Mouse (Mus musculus) hindbrain, embryonic 10.5 days (tissue): ENCODE results near the gene B3galt6. TPM values are rescaled to one million over a fixed set of nuclear protein-coding genes. Genes with fewer than 3 reads are reported as not detected.
A peak's percentile ranks its signal among the peaks of the same experiment; 100 is the strongest.

Experiments used
- DNase-seq: peaks from one replicate; pipeline ENCODE4 v3.0.0-alpha.2; 2017; ENCODE audit warnings: low spot score
- H3K27ac ChIP-seq: fragments of 300-500 bp; sonication (generic); 2 replicates; pipeline ENCODE4 v1.5.1; 2016; ENCODE audit warnings: mild to moderate bottlenecking, moderate library complexity
- H3K27me3 ChIP-seq: fragments of 300-500 bp; sonication (generic); 2 replicates; pipeline ENCODE4 v1.6.1; 2016; ENCODE audit warnings: mild to moderate bottlenecking; ENCODE audit not compliant: poor library complexity, insufficient read depth, severe bottlenecking
- H3K36me3 ChIP-seq: fragments of 300-500 bp; sonication (generic); 2 replicates; pipeline ENCODE4 v1.6.1; 2016; ENCODE audit warnings: mild to moderate bottlenecking, moderate library complexity
- H3K4me1 ChIP-seq: fragments of 300-500 bp; sonication (generic); replicated peaks from 2 replicates; pipeline ENCODE4 v1.6.1; 2016; ENCODE audit warnings: mild to moderate bottlenecking
- H3K4me3 ChIP-seq: fragments of 300-500 bp; sonication (generic); 2 replicates; pipeline ENCODE4 v1.5.1; 2016; ENCODE audit warnings: mild to moderate bottlenecking, moderate library complexity
- H3K9me3 ChIP-seq: fragments of 300-500 bp; sonication (generic); 2 replicates; pipeline ENCODE4 v1.6.1; 2016; ENCODE audit warnings: mild to moderate bottlenecking, moderate library complexity
- WGBS: fragments of 180-500 bp; shearing (Covaris S2); methylation state at CpG from one replicate; pipeline ENCODE4 v1.1.7; 2016; 5-methylcytosine and 5-hydroxymethylcytosine counted together
- polyA plus RNA-seq: library from polyadenylated mRNA; unstranded; fragments of >200 nt; fragmentation: Nextera tagmentation; extraction: Ambion mirVana; gene quantifications from 2 replicates; pipeline ENCODE4 v1.2.1, GENCODE M21; 2016

Gene B3galt6
- polyA plus RNA-seq, 1 experiment from 2014 or later, result 17.2 TPM

DNA sequence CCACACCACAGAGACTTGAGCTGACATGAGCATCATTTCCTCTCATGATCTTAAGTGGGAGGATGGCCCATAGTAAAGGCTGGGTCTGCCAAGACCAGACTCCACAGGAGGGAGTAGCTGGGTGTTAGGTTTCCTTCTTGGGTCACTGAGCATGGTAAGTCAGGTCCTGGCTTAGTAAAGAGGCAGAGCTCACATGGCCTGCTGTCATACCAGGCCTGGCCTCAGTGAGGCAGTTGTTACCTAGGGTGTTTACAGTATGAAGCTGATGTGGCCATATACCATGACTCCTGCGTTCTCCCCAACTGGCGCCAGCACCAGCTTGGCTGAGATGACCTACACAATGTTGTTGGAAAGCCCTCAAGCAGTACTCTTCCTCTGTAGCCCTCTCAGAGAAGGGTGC lies 19.2 kb downstream of the B3galt6 start:
- peaks cover 15% of the 10 kb centered on the region for H3K4me1 ChIP-seq
- no peak overlapping the region for H3K4me3 ChIP-seq
- no peaks in the 10 kb centered on the region for H3K27me3 ChIP-seq
- H3K9me3 ChIP-seq, result peaks cover 8% of the 10 kb centered on the region
- no peak for DNase-seq
- 79% methylated on average over 2 of the region's 2 CpGs for WGBS
- H3K27ac ChIP-seq, result peak overlapping the region; percentile 67
- no peaks in the 10 kb centered on the region for H3K36me3 ChIP-seq

DNA sequence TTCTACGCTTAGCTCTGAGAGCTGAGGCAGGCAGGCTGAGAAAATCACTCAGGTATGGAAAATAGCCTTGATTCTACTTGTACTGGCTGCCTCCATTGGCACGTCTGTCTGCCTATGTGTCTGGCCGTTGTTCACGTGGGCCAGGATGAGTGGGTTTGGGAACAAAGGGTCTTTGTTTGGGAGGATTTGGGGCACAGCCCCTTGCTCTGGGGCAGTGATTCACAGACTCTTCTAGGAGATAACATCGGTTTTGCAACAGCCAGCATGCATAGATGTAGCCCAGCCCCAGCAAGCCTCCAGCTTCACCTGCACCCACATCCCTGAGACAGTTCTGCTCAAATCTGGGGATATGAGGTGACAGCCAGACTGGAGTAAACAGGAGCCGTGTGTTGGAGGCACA lies 19.8 kb downstream of the B3galt6 start:
- H3K4me3 ChIP-seq, result no peak overlapping the region
- 59% methylated on average over 6 of the region's 6 CpGs for WGBS
- H3K9me3 ChIP-seq, result peaks cover 8% of the 10 kb centered on the region
- H3K36me3 ChIP-seq, result no peaks in the 10 kb centered on the region
- peak overlapping the region; percentile 67 for H3K27ac ChIP-seq
- H3K27me3 ChIP-seq, result no peaks in the 10 kb centered on the region
- no peak for DNase-seq
- H3K4me1 ChIP-seq, result peaks cover 15% of the 10 kb centered on the region

DNA sequence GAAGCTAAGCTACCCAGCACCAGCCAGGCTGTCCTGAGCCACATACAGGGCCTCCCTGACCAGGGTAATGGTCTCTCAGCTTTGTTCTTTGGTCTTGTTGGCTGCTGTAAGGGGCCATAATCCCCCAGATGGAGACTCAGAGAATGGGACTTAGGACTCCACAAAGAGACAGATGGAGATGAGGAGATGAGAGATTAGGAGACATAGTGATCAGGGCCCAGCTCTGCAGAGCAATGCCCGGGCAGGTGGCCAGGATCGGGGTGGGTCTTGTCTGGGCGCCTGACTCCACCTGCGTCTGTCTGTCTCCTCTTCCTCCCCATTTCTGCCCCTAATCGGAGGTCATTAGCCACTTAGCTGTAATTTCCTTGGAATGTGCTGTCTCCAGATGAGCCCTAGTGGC lies 22.2 kb downstream of the B3galt6 start:
- no peaks in the 10 kb centered on the region for H3K9me3 ChIP-seq
- 89% methylated on average over 5 of the region's 5 CpGs for WGBS
- peaks cover 14% of the 10 kb centered on the region for H3K36me3 ChIP-seq
- no peaks in the 10 kb centered on the region for H3K27me3 ChIP-seq
- no peak overlapping the region; the same call in 1 of the 2 replicates for H3K27ac ChIP-seq
- no peak overlapping the region for H3K4me3 ChIP-seq
- no peak for DNase-seq
- peaks cover 15% of the 10 kb centered on the region for H3K4me1 ChIP-seq

DNA sequence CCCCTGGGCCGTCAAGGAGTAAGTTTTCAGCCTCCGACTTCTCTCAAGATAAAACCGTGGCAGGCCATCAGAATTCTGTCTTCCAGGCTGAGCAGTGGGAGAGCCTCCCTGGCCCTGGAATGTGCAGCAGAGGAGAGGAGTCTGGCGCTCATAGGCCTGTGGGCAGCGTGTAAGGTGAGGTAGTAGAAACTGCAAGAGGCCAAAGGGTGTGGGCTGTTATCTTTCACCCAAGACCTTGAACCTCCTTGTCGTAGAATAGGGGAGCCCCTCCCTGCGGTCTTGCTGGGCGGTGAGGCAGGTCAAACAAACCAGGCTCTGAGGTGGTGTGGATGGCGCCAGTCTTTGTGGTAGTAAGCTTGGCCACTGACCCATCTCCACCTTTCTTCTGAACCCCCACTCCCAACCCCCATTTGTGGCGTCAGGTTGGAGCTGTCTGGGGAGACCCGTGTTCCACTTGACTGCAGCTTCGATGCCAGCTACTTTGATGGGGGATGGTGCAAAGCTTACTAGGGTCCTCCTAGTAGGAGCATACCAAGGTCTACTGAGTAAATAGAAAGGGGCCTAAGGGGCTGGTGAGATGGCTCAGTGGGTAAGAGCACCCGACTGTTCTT lies 23.3 kb downstream of the B3galt6 start:
- H3K27ac ChIP-seq, result no peak overlapping the region; the same call in 1 of the 2 replicates
- WGBS, result 86% methylated on average over 13 of the region's 13 CpGs
- H3K4me1 ChIP-seq, result peaks cover 15% of the 10 kb centered on the region
- no peaks in the 10 kb centered on the region for H3K27me3 ChIP-seq
- H3K4me3 ChIP-seq, result no peak overlapping the region
- DNase-seq, result no peak
- peaks cover 26% of the 10 kb centered on the region for H3K36me3 ChIP-seq
- H3K9me3 ChIP-seq, result no peaks in the 10 kb centered on the region

DNA sequence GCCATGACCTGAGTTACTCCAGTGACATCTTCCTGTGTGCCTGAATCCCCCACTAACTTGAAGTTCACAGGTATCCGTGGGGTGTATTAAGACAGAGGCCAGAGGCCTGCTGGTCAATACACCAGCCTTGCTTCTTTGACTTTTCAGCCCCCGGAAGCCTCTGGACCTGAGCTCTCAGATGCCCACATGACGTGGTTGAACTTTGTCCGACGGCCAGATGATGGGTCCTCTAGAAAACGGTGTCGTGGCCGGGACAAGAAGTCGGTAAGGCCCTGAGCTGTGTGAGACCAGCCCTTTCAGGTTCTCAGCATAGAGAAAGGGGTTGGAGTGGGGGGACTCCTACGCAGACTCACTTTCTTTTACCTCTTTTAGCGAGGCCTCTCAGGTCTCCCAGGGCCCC lies 28.1 kb downstream of the B3galt6 start:
- Histone ChIP-seq H3K4me1 (peaks cover 26% of the 10 kb centered on the region), H3K36me3 (peaks cover 41% of the 10 kb centered on the region), H3K9me3 (no peaks in the 10 kb centered on the region), H3K27ac (no peak overlapping the region), H3K4me3 (no peak overlapping the region), H3K27me3 (no peaks in the 10 kb centered on the region)
- no peak for DNase-seq
- 88% methylated on average over 11 of the region's 11 CpGs for WGBS

DNA sequence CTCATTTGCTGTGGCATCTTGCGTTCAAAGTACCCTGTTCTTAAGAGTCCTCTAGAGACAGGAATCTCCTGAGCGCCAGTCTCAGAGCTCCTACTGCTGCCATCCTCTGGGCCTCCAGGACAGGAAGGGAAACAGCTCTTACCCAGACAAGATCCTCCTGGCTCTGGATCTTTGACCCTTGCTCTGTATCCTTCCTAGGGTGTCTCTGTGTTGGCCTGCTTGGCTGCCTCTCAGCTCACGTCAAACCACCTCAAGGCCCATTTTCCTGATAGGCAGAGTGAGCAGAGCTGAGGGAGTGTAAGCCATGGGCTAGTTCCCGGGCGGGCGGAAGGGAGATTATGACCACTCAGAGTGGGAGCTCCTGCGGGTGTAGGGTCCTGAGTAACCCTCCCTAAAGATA lies 29.3 kb downstream of the B3galt6 start:
- Histone ChIP-seq H3K27me3 (no peaks in the 10 kb centered on the region), H3K4me3 (peak overlapping the region; percentile 58), H3K9me3 (no peaks in the 10 kb centered on the region), H3K36me3 (peaks cover 48% of the 10 kb centered on the region), H3K27ac (peak overlapping the region; percentile 83), H3K4me1 (peaks cover 26% of the 10 kb centered on the region)
- no peak for DNase-seq
- 56% methylated on average over 7 of the region's 7 CpGs for WGBS

DNA sequence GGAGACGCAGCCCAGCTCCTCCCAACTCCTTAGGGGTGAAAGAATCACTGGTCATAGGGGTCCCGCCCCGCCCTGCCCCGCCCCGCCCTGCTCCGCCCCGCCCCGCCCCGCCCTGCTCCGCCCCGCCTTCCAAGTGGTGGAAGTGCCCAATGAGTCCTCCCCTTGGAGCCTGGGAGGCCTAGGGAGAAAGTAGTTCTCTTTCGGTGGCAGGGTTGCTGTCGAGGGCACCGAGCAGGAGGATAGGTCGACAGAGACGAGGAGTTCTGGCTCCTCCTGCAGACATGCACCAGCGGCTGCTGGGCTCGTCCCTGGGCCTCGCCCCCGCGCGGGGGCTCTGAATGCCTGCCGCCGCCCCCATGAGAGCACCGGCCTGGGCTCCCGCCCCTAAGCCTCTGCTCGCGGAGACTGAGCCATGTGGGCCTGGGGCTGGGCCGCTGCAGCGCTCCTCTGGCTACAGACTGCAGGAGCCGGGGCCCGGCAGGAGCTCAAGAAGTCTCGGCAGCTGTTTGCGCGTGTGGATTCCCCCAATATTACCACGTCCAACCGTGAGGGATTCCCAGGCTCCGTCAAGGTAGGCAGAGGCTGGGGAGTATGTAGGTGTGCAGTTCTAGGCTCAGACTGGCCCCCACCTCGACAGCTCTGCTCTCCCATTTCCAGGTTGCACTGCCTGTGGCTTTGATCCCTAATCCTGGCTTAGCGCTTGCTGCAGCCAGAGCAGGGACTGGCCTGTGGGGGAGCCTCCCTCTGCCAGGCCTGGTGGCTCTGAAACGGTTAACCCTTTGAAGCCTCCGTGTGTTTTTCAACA lies 30.1 kb downstream of the B3galt6 start, which contains the start of gene C1qtnf12:
TSS of gene C1qtnf12 (plus strand) at position 152 of the 805 bp plus-strand sequence.
- Histone ChIP-seq H3K27me3 (no peaks in the 10 kb centered on the region), H3K9me3 (no peaks in the 10 kb centered on the region), H3K36me3 (peaks cover 55% of the 10 kb centered on the region), H3K27ac (peak within 1 kb of the TSS; percentile 83), H3K4me3 (peak within 1 kb of the TSS; percentile 58), H3K4me1 (peaks cover 26% of the 10 kb centered on the region)
- peak; percentile 64 for DNase-seq
- under 1% methylated on average over 42 of the region's 42 CpGs for WGBS

DNA sequence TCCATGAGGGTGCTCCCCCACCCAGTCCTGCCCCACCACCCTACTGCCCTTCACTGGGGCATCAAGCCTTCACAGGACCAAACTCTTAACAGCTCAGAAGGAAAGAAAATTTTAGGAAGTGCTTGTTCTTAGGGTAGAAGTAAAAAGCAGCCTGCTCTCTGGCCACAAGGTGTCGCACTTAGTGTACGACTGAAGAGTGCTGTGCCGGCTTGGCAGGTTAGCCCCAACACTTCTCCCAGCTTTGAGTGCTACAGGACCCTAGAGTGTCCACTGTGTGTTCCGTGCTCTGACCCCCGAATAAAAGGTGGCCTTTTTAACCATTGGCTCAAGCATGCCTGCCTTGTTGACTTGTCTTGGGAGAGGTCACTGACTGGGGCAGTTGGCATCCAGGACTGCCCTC lies 33.2 kb downstream of the B3galt6 start:
- no peaks in the 10 kb centered on the region for H3K9me3 ChIP-seq
- H3K4me3 ChIP-seq, result no peak overlapping the region
- H3K36me3 ChIP-seq, result peaks cover 60% of the 10 kb centered on the region
- H3K4me1 ChIP-seq, result peaks cover 26% of the 10 kb centered on the region
- H3K27me3 ChIP-seq, result no peaks in the 10 kb centered on the region
- WGBS, result 13% methylated on average over 5 of the region's 5 CpGs
- no peak overlapping the region for H3K27ac ChIP-seq
- peak; percentile 77 for DNase-seq

DNA sequence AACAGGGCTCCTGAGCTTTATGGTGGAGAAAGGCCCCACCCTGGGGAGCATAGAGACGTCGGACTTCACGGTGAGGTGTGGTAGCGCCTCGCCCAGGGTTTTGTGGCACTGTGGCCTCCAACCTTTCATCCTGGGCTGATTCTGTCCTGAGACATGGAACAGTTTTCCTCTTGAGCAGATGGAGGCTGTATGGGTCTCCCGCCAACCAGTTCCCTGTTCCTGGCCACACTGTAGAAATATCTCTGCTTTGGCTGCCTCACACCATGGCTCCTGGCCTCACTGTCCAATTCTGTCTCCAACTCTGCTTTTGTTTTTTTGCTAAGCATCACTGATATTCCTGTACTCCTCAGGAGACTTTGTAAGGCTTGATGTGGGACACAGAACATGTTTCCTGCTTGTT lies 37.0 kb downstream of the B3galt6 start:
- 94% methylated on average over 6 of the region's 6 CpGs for WGBS
- DNase-seq, result no peak
- Histone ChIP-seq H3K9me3 (no peaks in the 10 kb centered on the region), H3K27ac (no peak overlapping the region), H3K27me3 (no peaks in the 10 kb centered on the region), H3K36me3 (peaks cover 83% of the 10 kb centered on the region), H3K4me1 (no peaks in the 10 kb centered on the region), H3K4me3 (no peak overlapping the region)

DNA sequence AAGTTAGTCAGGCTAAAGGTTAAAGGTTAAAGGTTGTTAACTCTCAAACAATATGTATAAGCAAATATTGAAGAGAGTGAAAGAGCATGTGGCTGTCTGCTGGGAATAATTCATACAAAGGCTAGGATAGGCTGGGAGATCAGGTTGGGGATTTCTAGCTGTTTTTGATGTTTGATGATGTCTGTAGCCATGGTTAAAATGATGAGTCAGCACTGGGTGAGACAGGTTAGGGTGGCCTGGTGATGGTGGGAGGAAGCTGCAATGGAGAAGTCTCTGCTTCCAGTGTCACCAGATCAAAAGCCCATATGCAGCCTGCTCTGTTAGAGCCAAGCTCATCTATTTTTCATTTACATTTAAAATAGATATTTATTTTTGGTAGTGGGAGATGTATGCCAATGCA lies 45.4 kb downstream of the B3galt6 start:
- no peak overlapping the region for H3K27ac ChIP-seq
- H3K27me3 ChIP-seq, result no peaks in the 10 kb centered on the region
- H3K4me3 ChIP-seq, result no peak overlapping the region
- DNase-seq, result no peak
- peaks cover 64% of the 10 kb centered on the region for H3K36me3 ChIP-seq
- peaks cover 23% of the 10 kb centered on the region for H3K4me1 ChIP-seq
- H3K9me3 ChIP-seq, result no peaks in the 10 kb centered on the region

DNA sequence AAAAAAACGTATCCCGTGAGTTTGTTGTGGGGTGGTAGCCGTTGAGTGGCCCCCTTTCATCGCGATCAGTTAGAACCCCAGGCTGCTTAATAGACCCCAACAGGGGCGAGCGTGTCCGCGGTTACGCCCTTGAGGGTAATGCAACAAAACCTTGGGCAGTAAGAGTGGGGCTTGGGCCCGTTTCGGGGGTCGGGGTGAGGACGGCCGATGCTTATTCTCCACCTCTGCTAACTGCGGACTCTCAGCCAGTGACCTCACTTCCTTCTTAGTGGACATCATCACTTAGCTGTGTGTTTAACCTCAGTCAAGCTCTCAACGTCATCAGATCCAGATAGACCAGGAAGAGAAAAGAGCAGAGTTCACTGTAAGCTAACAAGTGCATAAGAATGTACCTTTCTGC lies 48.2 kb downstream of the B3galt6 start:
- H3K4me3 ChIP-seq, result peak overlapping the region; percentile 97
- peaks cover 23% of the 10 kb centered on the region for H3K4me1 ChIP-seq
- 1% methylated on average over 17 of the region's 17 CpGs for WGBS
- no peaks in the 10 kb centered on the region for H3K9me3 ChIP-seq
- no peak for DNase-seq
- H3K36me3 ChIP-seq, result peaks cover 36% of the 10 kb centered on the region
- H3K27ac ChIP-seq, result peak overlapping the region; percentile 94
- H3K27me3 ChIP-seq, result no peaks in the 10 kb centered on the region

DNA sequence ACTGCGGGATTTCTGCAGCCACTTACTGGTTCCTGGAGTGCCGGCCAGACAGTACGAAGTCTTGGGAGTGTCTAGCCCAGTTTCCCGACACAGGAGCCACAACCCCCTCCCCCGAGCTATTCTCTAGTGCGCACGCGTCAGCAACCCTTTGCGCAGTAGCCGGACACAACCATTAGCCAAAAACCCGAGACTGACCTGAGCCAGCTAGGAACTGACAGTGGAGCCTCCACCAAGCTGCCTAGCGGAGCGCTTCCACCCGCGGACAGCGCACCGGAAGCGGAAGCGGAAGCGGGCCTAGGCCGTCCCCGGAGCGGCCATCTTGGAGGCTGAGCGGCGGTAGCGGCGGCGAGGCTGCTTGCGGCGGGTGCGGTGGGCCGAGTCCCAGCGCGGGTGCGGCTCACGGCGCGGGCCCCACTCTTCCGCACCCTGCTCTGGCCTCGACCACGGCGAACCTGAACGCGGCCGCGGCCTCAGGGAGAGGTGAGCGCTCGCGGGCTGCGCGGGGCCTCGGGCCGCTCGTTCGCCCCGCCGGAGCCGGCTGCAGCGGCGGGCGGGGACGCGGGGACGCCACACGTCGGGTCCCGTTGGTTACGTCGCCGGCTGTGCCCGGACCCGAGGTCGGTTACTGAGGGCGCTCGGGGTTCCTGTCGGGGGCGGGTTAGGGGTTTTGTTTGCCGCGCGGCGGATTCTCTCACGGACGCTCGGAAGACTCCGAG lies 48.8 kb downstream of the B3galt6 start, which contains the start of gene Ube2j2:
TSS of gene Ube2j2 (plus strand) at position 298 of the 716 bp plus-strand sequence.
- H3K36me3 ChIP-seq, result peaks cover 30% of the 10 kb centered on the region
- WGBS, result under 1% methylated on average over 85 of the region's 85 CpGs
- no peaks in the 10 kb centered on the region for H3K9me3 ChIP-seq
- no peaks in the 10 kb centered on the region for H3K27me3 ChIP-seq
- DNase-seq, result peak; percentile 98
- peaks cover 23% of the 10 kb centered on the region for H3K4me1 ChIP-seq
- peak within 1 kb of the TSS; percentile 97 for H3K4me3 ChIP-seq
- peak within 1 kb of the TSS; percentile 94 for H3K27ac ChIP-seq

DNA sequence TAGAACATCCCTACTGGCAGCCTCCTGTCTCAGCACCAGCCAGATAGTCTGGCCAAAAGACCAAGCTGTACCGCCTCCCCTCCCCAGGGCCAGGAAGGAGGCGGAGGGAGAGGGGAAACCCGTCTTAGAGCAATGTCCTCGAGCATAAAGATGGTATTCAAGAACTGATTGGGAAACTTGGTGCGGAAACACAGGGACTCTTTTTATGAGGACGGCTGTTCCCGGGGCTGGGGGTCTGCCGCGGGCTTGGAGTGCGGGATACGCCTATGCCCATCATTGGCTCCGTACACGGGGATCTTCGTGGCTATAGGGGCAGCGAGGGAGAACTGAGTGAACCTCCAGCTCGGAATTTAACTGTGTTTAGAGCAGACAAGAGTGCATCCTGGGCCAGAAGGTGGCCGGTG lies 49.4 kb downstream of the B3galt6 start:
- no peaks in the 10 kb centered on the region for H3K9me3 ChIP-seq
- peak overlapping the region; percentile 97 for H3K4me3 ChIP-seq
- no peaks in the 10 kb centered on the region for H3K27me3 ChIP-seq
- DNase-seq, result no peak
- WGBS, result under 1% methylated on average over 17 of the region's 17 CpGs
- H3K4me1 ChIP-seq, result peaks cover 23% of the 10 kb centered on the region
- H3K36me3 ChIP-seq, result peaks cover 24% of the 10 kb centered on the region
- H3K27ac ChIP-seq, result peak overlapping the region; percentile 94
